Mouse (Mus musculus) kidney, adult 2 months (tissue): ENCODE data around the gene Rbpms2.

Experiments
- CTCF ChIP-seq: fragments of 200-500 bp; conservative IDR thresholded peaks from 2 replicates; pipeline ENCODE4 v1.5.1; 2011; ENCODE audit warnings: low read depth, mild to moderate bottlenecking, control low read depth, low read length, moderate library complexity, mixed read lengths; ENCODE audit not compliant: insufficient read depth, insufficient read length
- POLR2A ChIP-seq: fragments of 200-500 bp; IDR thresholded peaks from one replicate; pipeline ENCODE4 v1.6.1; 2011; ENCODE audit warnings: low read depth, low read length, control low read depth

DNA sequence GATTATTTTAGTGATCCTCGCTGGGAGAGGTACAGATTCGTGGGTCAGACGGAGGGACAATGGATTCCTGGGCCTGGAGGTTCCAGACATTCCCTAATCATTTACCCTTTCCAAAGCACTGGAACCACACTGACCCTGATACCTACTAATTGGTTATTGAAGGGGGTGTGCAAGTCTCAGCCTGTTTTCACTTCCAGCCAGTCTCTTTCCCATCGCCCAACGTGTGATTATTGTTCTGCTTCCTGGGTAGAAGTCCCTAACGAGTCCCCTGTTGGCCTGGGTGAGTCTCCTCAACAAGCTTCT, 42.2 kb upstream of the Rbpms2 start:
- TF ChIP-seq CTCF (no peak), POLR2A (no peak)
